Mouse (Mus musculus) kidney, adult 11 months (tissue): ENCODE measurements around the gene G6pc2.
A peak's percentile ranks its signal among the peaks of the same experiment; 100 is the strongest.

Experiments
- DNase-seq: peaks from one replicate; pipeline ENCODE4 v3.0.0; 2022

Gene G6pc2

GRCm38 (mm10) chr2:69210773-69211172, at the start of gene G6pc2:
G6pc2 (plus strand) TSS chr2:69211073.
- DNase-seq = no peak

GRCm38 (mm10) chr2:69170395-69171077, 40.3 kb upstream of the G6pc2 start:
- no peak for DNase-seq

- no peak for DNase-seq
Measured at GRCm38 (mm10) chr2:69175296-69175695, 35.6 kb upstream of the G6pc2 start.

GRCm38 (mm10) chr2:69179721-69180120, 31.2 kb upstream of the G6pc2 start:
- DNase-seq = no peak

GRCm38 (mm10) chr2:69187990-69188389, 22.9 kb upstream of the G6pc2 start:
- no peak for DNase-seq

GRCm38 (mm10) chr2:69188732-69189131, 22.1 kb upstream of the G6pc2 start:
- DNase-seq = no peak

GRCm38 (mm10) chr2:69189222-69189621, 21.7 kb upstream of the G6pc2 start:
- no peak for DNase-seq

- no peak for DNase-seq
Measured at GRCm38 (mm10) chr2:69191059-69191458, 19.8 kb upstream of the G6pc2 start.

GRCm38 (mm10) chr2:69193555-69193954, 17.3 kb upstream of the G6pc2 start:
- DNase-seq = no peak

- DNase-seq = peak; percentile 49
Measured at GRCm38 (mm10) chr2:69205185-69205584, 5.7 kb upstream of the G6pc2 start.

- DNase-seq = peak; percentile 95
Measured at GRCm38 (mm10) chr2:69205791-69206351, 5.0 kb upstream of the G6pc2 start, which contains the start of gene Spc25. Spc25 (minus strand) TSS chr2:69206194.

GRCm38 (mm10) chr2:69206523-69206922, 4.3 kb upstream of the G6pc2 start:
- DNase-seq = no peak

GRCm38 (mm10) chr2:69209684-69210083, 1.2 kb upstream of the G6pc2 start:
- no peak for DNase-seq

GRCm38 (mm10) chr2:69212652-69213051, 1.8 kb downstream of the G6pc2 start:
- DNase-seq = no peak

- no peak for DNase-seq
Measured at GRCm38 (mm10) chr2:69215242-69215641, 4.4 kb downstream of the G6pc2 start.

- no peak for DNase-seq
Measured at GRCm38 (mm10) chr2:69221868-69222416, 11.1 kb downstream of the G6pc2 start.

- DNase-seq = no peak
Measured at GRCm38 (mm10) chr2:69222815-69223214, 11.9 kb downstream of the G6pc2 start.

- no peak for DNase-seq
Measured at GRCm38 (mm10) chr2:69224724-69225123, 13.9 kb downstream of the G6pc2 start.

- no peak for DNase-seq
Measured at GRCm38 (mm10) chr2:69226876-69227275, 16.0 kb downstream of the G6pc2 start.

GRCm38 (mm10) chr2:69228635-69229034, 17.8 kb downstream of the G6pc2 start:
- no peak for DNase-seq

GRCm38 (mm10) chr2:69230137-69230536, 19.3 kb downstream of the G6pc2 start:
- no peak for DNase-seq

- no peak for DNase-seq
Measured at GRCm38 (mm10) chr2:69232101-69232500, 21.2 kb downstream of the G6pc2 start.

- DNase-seq = no peak
Measured at GRCm38 (mm10) chr2:69234976-69235678, 24.3 kb downstream of the G6pc2 start.

- DNase-seq = no peak
Measured at GRCm38 (mm10) chr2:69239315-69239714, 28.4 kb downstream of the G6pc2 start.
